Mouse (Mus musculus): ENCODE data around the gene Actl6a.

DNA sequence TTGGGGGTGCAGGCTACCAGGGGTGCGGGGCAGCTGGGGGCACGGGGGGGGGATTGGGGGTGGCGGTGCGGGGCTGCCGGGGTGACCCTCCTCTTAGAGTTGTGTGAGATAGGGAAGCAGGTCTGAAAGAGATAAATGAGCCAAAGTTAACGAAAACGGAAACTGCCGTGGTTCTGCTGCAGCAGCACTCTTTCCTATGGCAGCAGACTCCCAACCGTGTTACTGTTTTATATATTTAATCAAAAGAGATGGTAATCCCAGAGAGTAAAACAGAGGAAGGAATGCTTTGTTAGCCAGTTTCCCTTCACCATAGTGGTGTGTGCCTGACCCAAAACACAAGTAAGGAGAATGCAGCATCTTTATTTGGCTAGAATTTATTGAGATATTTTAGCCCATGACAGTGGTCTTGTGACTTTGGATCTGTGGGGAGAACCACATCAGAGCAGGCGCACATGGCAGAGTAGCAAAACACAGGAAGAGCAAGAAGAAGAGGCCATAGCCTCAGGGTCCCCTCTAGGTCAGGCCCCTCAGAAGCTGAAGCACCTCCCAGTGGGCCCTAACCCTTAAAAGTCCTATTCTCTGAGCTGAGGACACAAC lies 49.6 kb upstream of the Actl6a start:
- TF ChIP-seq POLR2A (IDR thresholded peaks at IDR 0.05; ENCODE audit: low read depth, low read length) (no peak), CTCF (IDR thresholded peaks at IDR 0.05; ENCODE audit: extremely low read depth, insufficient read length, insufficient replicate concordance, low read depth, low read length) (no peak)

Data from small intestine, adult 2 months (tissue).